ENCODE assay signal across 7 mouse cellular contexts in the genomic region with DNA sequence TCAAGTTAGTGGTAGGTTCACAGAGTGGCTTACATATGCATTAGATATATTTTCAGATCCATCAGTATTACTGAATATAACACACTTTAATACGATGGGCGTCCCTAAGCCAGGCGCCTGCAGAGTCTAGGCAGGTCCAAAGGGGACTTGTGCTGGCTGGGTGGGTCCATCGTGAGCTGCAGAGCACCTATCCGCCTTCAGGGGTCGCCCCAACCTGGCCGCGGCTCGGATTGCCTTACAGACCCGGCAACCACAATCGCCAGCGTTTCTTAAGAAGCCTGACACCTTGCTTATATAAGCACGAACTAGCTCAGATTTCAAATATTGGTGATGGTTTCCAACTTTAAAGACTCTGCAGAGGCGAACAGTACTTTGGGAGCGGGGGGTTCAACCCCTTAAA.
DNase-seq lines count a peak whose midpoint lies in the region; ATAC-seq and TF ChIP-seq lines count a peak whose summit lies in the region.

No protein-coding gene starts in this region.

- no peak for TF ChIP-seq POLR2A in lung, adult 2 months (IDR thresholded peaks at IDR 0.05; ENCODE audit: borderline replicate concordance, extremely low read depth, low read depth, low read length)

- peak; percentile 73 for TF ChIP-seq CTCF in E14TG2a.4 (conservative IDR thresholded peaks at IDR 0.05; ENCODE audit: low read length)
- TF ChIP-seq CTCF in lung, adult 2 months (IDR thresholded peaks at IDR 0.05; ENCODE audit: insufficient read depth, low read length): no peak

- H3K4me2 ChIP-seq in forebrain, embryonic 16.5 days (ENCODE audit: low read length): peak overlapping the region; percentile 32
- peak overlapping the region; percentile 44 for H3K4me2 ChIP-seq in intestine, embryonic 16.5 days (ENCODE audit: low read depth, low read length)

- ATAC-seq in forebrain, embryonic 16.5 days: no peak
- no peak for ATAC-seq in intestine, embryonic 16.5 days

- H3K27ac ChIP-seq in forebrain, embryonic 16.5 days (ENCODE audit: low read length): no peak overlapping the region
- no peak overlapping the region for H3K27ac ChIP-seq in intestine, embryonic 16.5 days (ENCODE audit: low read length)

- H3K4me3 ChIP-seq in E14TG2a.4 (replicated peaks; ENCODE audit: low read length): peak overlapping the region; percentile 59
- no peak overlapping the region for H3K4me3 ChIP-seq in forebrain, embryonic 16.5 days (replicated peaks; ENCODE audit: low read length)
- H3K4me3 ChIP-seq in intestine, embryonic 16.5 days (ENCODE audit: low read length): no peak overlapping the region; the same call in 1 of the 2 replicates
- no peak overlapping the region for H3K4me3 ChIP-seq in lung, adult 2 months (replicated peaks; ENCODE audit: extremely low read depth, low read depth, low read length)

- H3K9me3 ChIP-seq in E14TG2a.4 (ENCODE audit: low read length): no peaks in the 10 kb centered on the region
- no peaks in the 10 kb centered on the region for H3K9me3 ChIP-seq in forebrain, embryonic 16.5 days (ENCODE audit: control insufficient read depth, low read length)
- no peaks in the 10 kb centered on the region for H3K9me3 ChIP-seq in intestine, embryonic 16.5 days (ENCODE audit: control insufficient read depth, low read length)

- peaks cover 6% of the 10 kb centered on the region; the same call in 1 of the 2 replicates for H3K4me1 ChIP-seq in E14TG2a.4 (replicated peaks; ENCODE audit: low read depth, low read length)
- H3K4me1 ChIP-seq in forebrain, embryonic 16.5 days (replicated peaks; ENCODE audit: control insufficient read depth, insufficient read depth, low read length): no peaks in the 10 kb centered on the region
- no peaks in the 10 kb centered on the region for H3K4me1 ChIP-seq in intestine, embryonic 16.5 days (ENCODE audit: control insufficient read depth, insufficient read depth, low read length)
- H3K4me1 ChIP-seq in lung, adult 2 months (ENCODE audit: control insufficient read depth, insufficient read depth, low read length): no peaks in the 10 kb centered on the region

- H3K36me3 ChIP-seq in E14TG2a.4 (ENCODE audit: insufficient read depth, low read length): no peaks in the 10 kb centered on the region
- H3K36me3 ChIP-seq in forebrain, embryonic 16.5 days (ENCODE audit: control insufficient read depth, insufficient read depth): no peaks in the 10 kb centered on the region
- no peaks in the 10 kb centered on the region for H3K36me3 ChIP-seq in intestine, embryonic 16.5 days (ENCODE audit: control insufficient read depth, insufficient read depth, low read length)

- WGBS in forebrain, embryonic 16.5 days: 29% methylated on average over 15 of the region's 15 CpGs
- WGBS in intestine, embryonic 16.5 days: 13% methylated on average over 15 of the region's 15 CpGs
- WGBS in lung, adult 2 months: 10% methylated on average over 15 of the region's 15 CpGs

- H3K27me3 ChIP-seq in E14TG2a.4 (ENCODE audit: insufficient read depth, low read length): peaks cover 12% of the 10 kb centered on the region; the same call in 1 of the 2 replicates
- no peaks in the 10 kb centered on the region for H3K27me3 ChIP-seq in forebrain, embryonic 16.5 days (replicated peaks; ENCODE audit: control insufficient read depth, insufficient read depth, low read length)
- H3K27me3 ChIP-seq in intestine, embryonic 16.5 days (replicated peaks; ENCODE audit: control insufficient read depth, insufficient read depth, low read length): no peaks in the 10 kb centered on the region

- H3K9ac ChIP-seq in forebrain, embryonic 16.5 days (replicated peaks; ENCODE audit: low read depth, low read length): no peak overlapping the region
- peak overlapping the region; percentile 40; the same call in 1 of the 2 replicates for H3K9ac ChIP-seq in intestine, embryonic 16.5 days (ENCODE audit: low read depth, low read length)

- peak; percentile 12 for DNase-seq in T-cell, adult 2 months (ENCODE audit: low spot score)
- DNase-seq in lung, adult 2 months: peak; percentile 3
- DNase-seq in ovary, adult 18-20 months (ENCODE audit: low spot score): peak; percentile 15
- peak; percentile 10 for DNase-seq in urinary bladder, postnatal 25 days (ENCODE audit: low spot score)
